Mouse (Mus musculus) stomach, embryonic 16.5 days (tissue): ENCODE measurements around the gene Nkx6-2. TPM values are rescaled to one million over a fixed set of nuclear protein-coding genes. Genes with fewer than 3 reads are reported as not detected.

ENCODE experiments used
- ATAC-seq: fragments of 200-750 bp; cut with Nextera tagmentation; 2 replicates; pipeline ENCODE4 v1.8.0; 2017; ENCODE audit warnings: moderate number of reproducible peaks, moderate TSS enrichment; ENCODE audit not compliant: insufficient read depth, low FRiP score
- H3K27ac ChIP-seq: fragments of 300-500 bp; sonication (generic); 2 replicates; pipeline ENCODE4 v1.5.1; 2014; ENCODE audit warnings: low read length
- H3K27me3 ChIP-seq: fragments of 300-500 bp; sonication (generic); 2 replicates; pipeline ENCODE4 v1.6.1; 2014; ENCODE audit warnings: low read length, control low read depth, mixed read lengths; ENCODE audit not compliant: control insufficient read depth, insufficient read depth
- H3K36me3 ChIP-seq: fragments of 300-500 bp; sonication (generic); 2 replicates; pipeline ENCODE4 v1.6.1; 2014; ENCODE audit warnings: low read length; ENCODE audit not compliant: control insufficient read depth, insufficient read depth
- H3K4me1 ChIP-seq: fragments of 300-500 bp; sonication (generic); 2 replicates; pipeline ENCODE4 v1.6.1; 2014; ENCODE audit warnings: low read length, control low read depth, mixed read lengths; ENCODE audit not compliant: control insufficient read depth, insufficient read depth
- H3K4me2 ChIP-seq: fragments of 300-500 bp; sonication (generic); 2 replicates; pipeline ENCODE4 v1.6.1; 2014; ENCODE audit warnings: low read depth, low read length, mixed read lengths
- H3K4me3 ChIP-seq: fragments of 300-500 bp; sonication (generic); replicated peaks from 2 replicates; pipeline ENCODE4 v1.5.1; 2014; ENCODE audit warnings: mild to moderate bottlenecking, low read length
- H3K9ac ChIP-seq: fragments of 300-500 bp; sonication (generic); 2 replicates; pipeline ENCODE4 v1.6.1; 2014; ENCODE audit warnings: low read length
- H3K9me3 ChIP-seq: fragments of 300-500 bp; sonication (generic); replicated peaks from 2 replicates; pipeline ENCODE4 v1.6.1; 2016; ENCODE audit warnings: low read length, control low read depth; ENCODE audit not compliant: control insufficient read depth
- WGBS: fragments of 180-500 bp; shearing (Covaris S2); extraction: QIAGEN DNeasy Blood & Tissue Kit; methylation state at CpG from one replicate; pipeline ENCODE4 v1.1.7; 2014; 5-methylcytosine and 5-hydroxymethylcytosine counted together
- polyA plus RNA-seq: library from polyadenylated mRNA; unstranded; fragments of >200 nt; fragmentation: Nextera tagmentation; extraction: Ambion mirVana; gene quantifications from 2 replicates; pipeline ENCODE4 v1.2.1, GENCODE M21; 2015

Nkx6-2 gene
- polyA plus RNA-seq, 1 experiment from 2014 or later = 2.6 TPM

GRCm38 (mm10) chr7:139556331-139556730, 26.3 kb downstream of the Nkx6-2 start:
- WGBS = 78% methylated on average over 5 of the region's 5 CpGs
- Histone ChIP-seq H3K36me3 (no peaks in the 10 kb centered on the region), H3K27ac (no peak overlapping the region), H3K4me1 (no peaks in the 10 kb centered on the region), H3K4me2 (no peak overlapping the region), H3K27me3 (no peaks in the 10 kb centered on the region), H3K4me3 (no peak overlapping the region), H3K9me3 (no peaks in the 10 kb centered on the region), H3K9ac (no peak overlapping the region)
- ATAC-seq = no peak

DNA sequence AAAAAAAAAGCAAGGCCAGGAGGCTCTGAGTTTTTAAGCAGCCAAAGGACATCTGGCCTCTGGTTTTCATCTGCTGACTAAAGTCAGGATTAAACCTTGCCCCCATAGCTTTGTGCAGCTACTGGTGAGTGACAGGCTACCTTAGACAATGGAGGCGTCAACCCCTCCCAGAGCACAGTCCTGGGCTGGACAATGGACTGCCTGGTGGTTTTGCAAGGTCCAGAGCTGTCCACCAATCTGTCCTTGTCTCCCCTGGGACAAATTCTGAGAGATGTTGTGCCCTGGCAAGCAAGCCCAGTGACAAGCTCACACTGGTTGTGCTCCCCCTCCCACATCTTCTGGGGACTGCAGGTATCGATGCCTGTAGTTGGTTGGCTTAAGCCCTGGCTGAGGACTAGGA, 31.1 kb downstream of the Nkx6-2 start:
- H3K27me3 ChIP-seq = no peaks in the 10 kb centered on the region
- no peaks in the 10 kb centered on the region for H3K4me1 ChIP-seq
- H3K27ac ChIP-seq = no peak overlapping the region
- 81% methylated on average over 2 of the region's 2 CpGs for WGBS
- H3K9me3 ChIP-seq = no peaks in the 10 kb centered on the region
- no peak overlapping the region for H3K9ac ChIP-seq
- H3K4me3 ChIP-seq = no peak overlapping the region
- no peaks in the 10 kb centered on the region for H3K36me3 ChIP-seq
- no peak for ATAC-seq
- H3K4me2 ChIP-seq = no peak overlapping the region

DNA sequence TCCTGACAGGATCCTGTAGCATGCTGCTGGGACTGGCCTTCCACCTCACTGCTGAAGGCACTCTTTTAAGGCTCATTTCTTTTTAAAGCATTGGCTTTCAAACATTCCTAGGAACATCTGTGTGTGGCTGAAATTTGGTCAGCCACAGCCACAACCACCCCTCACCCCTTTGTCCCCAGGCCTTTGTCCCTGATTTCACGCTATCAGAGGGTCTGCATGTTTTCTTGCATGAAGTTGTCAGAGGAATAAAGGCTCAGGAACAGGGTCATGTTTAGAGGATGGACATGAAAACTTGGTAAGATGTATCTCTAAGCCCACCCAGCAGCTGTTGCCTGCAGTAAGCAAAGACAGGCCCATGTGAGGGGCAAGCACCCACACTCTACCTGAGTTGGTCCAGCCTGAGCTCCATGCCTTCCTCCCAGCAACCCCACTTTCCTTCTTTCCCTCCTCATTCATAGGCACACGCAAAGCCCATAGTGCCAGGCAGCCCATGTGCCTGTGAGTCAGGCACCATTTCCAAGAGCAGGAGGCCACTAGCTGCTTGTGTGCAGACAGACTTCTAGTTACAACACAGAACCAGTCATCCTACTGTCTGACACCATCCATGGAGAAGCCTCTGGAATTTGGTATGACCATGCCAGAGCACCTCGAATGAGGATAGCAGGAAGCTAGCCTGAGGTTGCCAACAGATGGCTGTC, 32.4 kb downstream of the Nkx6-2 start:
- Histone ChIP-seq H3K27me3 (no peaks in the 10 kb centered on the region), H3K9ac (no peak overlapping the region), H3K36me3 (no peaks in the 10 kb centered on the region), H3K4me1 (no peaks in the 10 kb centered on the region), H3K4me3 (no peak overlapping the region), H3K27ac (no peak overlapping the region), H3K4me2 (no peak overlapping the region), H3K9me3 (no peaks in the 10 kb centered on the region)
- ATAC-seq = no peak
- 80% methylated on average over 3 of the region's 3 CpGs for WGBS

DNA sequence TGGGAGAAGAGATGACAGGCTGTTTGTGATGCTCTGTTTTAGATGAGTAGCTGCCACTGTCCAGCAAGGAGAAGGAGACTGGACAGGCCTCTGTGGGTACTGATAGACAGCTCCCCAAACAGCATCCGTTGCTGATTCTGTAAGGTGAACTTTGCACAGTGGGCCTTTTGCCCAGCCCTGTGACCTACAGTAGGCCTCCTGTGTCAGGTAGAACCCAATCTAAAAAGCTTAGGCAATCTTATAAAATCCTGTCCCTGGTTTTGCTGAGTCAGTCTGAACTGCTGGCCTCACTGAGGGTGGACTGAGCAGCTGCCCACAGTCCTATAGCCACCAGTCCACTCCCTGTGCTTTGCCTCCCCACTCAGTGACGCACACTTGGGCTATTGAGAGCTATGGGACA, 35.3 kb downstream of the Nkx6-2 start:
- H3K4me1 ChIP-seq = no peaks in the 10 kb centered on the region
- no peak for ATAC-seq

DNA sequence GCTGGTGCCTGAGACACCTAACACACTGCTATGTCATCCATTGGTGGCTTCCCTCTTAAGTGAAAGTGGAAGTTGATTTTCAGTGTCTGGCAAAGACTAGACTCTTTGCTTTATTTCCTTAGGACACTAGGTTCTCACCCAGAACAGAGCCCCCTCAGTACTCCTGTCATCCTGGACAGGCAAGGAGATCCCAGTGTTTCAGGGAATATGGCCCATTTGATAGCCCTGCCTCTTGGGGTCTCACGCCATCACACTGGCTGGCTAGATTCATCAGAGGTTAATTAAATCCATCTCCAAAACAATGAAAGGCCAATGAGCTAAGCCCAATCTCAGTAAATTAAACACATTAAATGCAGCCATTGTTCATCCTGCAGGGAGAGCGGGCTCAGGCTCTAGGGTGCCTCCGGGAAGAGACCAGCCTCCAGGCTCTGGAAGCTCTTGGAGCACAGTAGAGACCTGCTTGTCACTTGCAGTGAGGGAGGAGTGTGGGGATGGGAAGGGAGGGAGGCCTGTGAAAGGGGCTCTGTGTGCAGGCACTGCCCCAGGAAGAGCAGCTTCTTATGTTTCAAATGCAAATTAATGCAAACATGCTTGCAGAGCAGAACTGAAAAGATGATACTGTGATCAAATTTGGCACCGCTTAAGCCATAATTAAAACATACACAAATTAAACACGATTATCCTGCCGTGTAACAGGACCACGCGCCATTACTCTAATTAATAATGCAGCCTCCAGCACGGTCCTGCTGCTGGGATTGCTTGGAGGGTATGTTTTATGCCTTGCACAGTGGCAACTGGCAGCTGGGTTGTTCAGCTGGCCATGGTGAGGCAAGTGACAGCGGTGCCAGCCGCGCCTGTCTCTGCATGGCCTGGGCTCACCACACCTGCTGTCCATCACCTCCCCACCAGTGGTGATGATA, 37.6 kb downstream of the Nkx6-2 start:
- H3K36me3 ChIP-seq = 0 out of 2 replicates have a peak, but pooled peaks cover 3% of the 10 kb centered on the region
- H3K4me1 ChIP-seq = no peaks in the 10 kb centered on the region
- 78% methylated on average over 12 of the region's 12 CpGs for whole genome bisulfite sequencing
- H3K27ac ChIP-seq = no peak overlapping the region
- no peaks in the 10 kb centered on the region for H3K27me3 ChIP-seq
- H3K4me2 ChIP-seq = no peak overlapping the region
- H3K9me3 ChIP-seq = no peaks in the 10 kb centered on the region
- ATAC-seq = no peak
- H3K4me3 ChIP-seq = no peak overlapping the region
- no peak overlapping the region for H3K9ac ChIP-seq

More for the DNA sequence above, 35.3 kb downstream of the Nkx6-2 start:
- no peak overlapping the region for H3K4me2 ChIP-seq
- 73% methylated on average over 2 of the region's 2 CpGs for WGBS
- no peak overlapping the region for H3K4me3 ChIP-seq
- H3K27me3 ChIP-seq = no peaks in the 10 kb centered on the region
- H3K9me3 ChIP-seq = no peaks in the 10 kb centered on the region
- no peak overlapping the region for H3K27ac ChIP-seq
- H3K9ac ChIP-seq = no peak overlapping the region
- 0 out of 2 replicates have a peak, but pooled peaks cover 3% of the 10 kb centered on the region for H3K36me3 ChIP-seq

DNA sequence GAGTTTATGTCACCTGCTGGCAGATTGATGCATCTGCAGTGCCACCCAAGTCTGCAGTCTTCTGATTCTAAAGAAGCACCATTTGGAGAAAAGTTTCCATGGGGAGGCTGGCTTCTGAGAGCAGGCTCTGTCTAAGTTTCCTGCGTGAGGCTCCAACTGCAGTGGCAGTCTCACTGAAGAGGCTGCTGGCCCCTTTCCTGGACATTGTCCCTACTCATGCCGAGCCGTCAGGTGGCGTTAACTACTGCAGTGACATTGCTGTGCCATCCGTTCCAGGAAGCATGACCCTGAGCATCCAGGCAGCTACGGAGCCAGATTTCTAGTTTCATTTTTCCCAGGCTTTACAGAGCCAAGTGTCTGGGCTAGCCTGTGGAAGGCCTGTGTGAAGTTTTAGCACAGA, 41.2 kb downstream of the Nkx6-2 start:
- ATAC-seq = no peak
- Histone ChIP-seq H3K27ac (no peak overlapping the region), H3K36me3 (0 out of 2 replicates have a peak, but pooled peaks cover 10% of the 10 kb centered on the region), H3K4me1 (no peaks in the 10 kb centered on the region), H3K9me3 (no peaks in the 10 kb centered on the region), H3K4me2 (no peak overlapping the region), H3K9ac (no peak overlapping the region), H3K27me3 (no peaks in the 10 kb centered on the region), H3K4me3 (no peak overlapping the region)
- WGBS = 88% methylated on average over 6 of the region's 6 CpGs

DNA sequence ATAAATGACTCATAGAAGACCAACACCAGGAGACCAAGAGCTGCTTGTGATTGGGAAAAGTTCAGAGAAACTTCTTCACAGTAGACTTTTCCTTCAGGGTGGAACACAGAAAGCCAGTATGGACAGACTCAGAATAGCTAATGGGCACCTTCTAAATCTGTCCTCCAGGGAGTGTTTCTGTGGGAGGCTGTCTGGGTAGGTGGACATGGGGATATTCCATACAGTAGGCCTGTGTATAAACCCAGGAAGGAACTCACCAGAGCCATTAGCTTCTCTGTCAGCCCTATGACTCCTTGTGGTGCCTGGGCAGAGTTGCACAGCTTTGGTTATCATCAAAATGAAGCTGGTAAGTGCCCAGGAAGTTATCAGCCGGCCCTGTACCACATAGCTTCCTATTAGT, 42.0 kb downstream of the Nkx6-2 start:
- no peak overlapping the region for H3K4me2 ChIP-seq
- H3K4me1 ChIP-seq = no peaks in the 10 kb centered on the region
- H3K9ac ChIP-seq = no peak overlapping the region
- no peak overlapping the region for H3K27ac ChIP-seq
- no peak overlapping the region for H3K4me3 ChIP-seq
- H3K9me3 ChIP-seq = no peaks in the 10 kb centered on the region
- peaks cover 13% of the 10 kb centered on the region; the same call in 1 of the 2 replicates for H3K36me3 ChIP-seq
- H3K27me3 ChIP-seq = no peaks in the 10 kb centered on the region
- ATAC-seq = no peak
- 73% methylated on average over 1 of the region's 1 CpGs for WGBS

DNA sequence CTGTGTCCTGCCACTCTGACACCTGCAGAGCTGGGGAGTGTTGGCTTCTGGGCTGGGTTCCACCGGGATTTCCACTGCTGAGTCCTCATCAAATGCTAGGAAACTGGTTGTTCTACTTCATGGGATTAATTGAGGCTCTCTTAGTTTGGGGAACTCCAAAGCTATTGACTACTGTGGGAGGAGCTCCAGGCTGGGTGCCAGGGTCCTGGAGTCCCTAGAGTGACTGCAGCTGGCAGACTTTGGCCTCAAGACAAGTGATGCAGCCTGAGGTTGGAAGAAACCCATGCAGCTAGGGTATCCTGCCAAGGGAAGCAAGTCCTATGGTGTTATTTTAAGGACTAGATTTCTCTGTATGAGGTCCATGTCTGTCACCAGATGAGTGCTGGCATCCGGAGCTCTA, 44.1 kb downstream of the Nkx6-2 start:
- no peak overlapping the region for H3K9ac ChIP-seq
- no peaks in the 10 kb centered on the region for H3K27me3 ChIP-seq
- no peak overlapping the region for H3K4me2 ChIP-seq
- WGBS = 76% methylated on average over 2 of the region's 2 CpGs
- no peaks in the 10 kb centered on the region for H3K9me3 ChIP-seq
- H3K4me3 ChIP-seq = no peak overlapping the region
- H3K4me1 ChIP-seq = no peaks in the 10 kb centered on the region
- no peak for ATAC-seq
- no peak overlapping the region for H3K27ac ChIP-seq
- H3K36me3 ChIP-seq = peaks cover 17% of the 10 kb centered on the region; the same call in 1 of the 2 replicates

GRCm38 (mm10) chr7:139537831-139538230, 44.8 kb downstream of the Nkx6-2 start:
- no peaks in the 10 kb centered on the region for H3K27me3 ChIP-seq
- H3K36me3 ChIP-seq = peaks cover 14% of the 10 kb centered on the region; the same call in 1 of the 2 replicates
- H3K9me3 ChIP-seq = no peaks in the 10 kb centered on the region
- 93% methylated on average over 9 of the region's 9 CpGs for WGBS
- ATAC-seq = no peak
- H3K9ac ChIP-seq = no peak overlapping the region
- no peak overlapping the region for H3K27ac ChIP-seq
- no peak overlapping the region for H3K4me3 ChIP-seq
- H3K4me2 ChIP-seq = no peak overlapping the region
- H3K4me1 ChIP-seq = no peaks in the 10 kb centered on the region
